Mouse (Mus musculus): ENCODE data around the gene Osbpl10. TPM values are rescaled to one million over a fixed set of nuclear protein-coding genes. Genes with fewer than 3 reads are reported as not detected.

The Osbpl10 gene
- polyA plus RNA-seq, 2 experiments = 3.4 to 8.4 TPM

DNA sequence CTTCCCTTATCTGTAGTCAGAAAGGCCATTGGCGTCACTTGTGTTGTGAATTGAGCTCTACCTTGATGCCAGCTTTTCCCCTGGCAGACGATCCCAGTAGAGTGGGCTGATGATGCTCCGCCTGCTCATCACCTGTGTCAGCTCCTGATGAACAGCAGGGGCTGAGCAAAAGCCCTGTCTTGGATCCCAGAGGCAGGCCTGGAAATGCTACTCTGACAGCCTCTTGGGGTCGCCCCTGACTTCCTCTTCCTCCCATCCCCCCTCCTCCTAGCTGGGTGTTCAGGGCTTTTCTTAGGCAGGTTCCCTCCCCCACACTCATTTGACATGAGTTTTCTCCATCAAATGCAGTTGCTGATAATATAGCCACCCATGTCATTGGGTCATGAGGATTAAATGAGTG, 250.8 kb downstream of the Osbpl10 start:
- 69% methylated on average over 4 of the region's 4 CpGs for WGBS
- Histone ChIP-seq H3K27ac (replicated peaks; ENCODE audit: low read depth, low read length) (no peak overlapping the region), H3K9ac (ENCODE audit: low read depth, low read length, severe bottlenecking) (no peak overlapping the region), H3K4me3 (replicated peaks; ENCODE audit: low read length) (no peak overlapping the region), H3K27me3 (ENCODE audit: control insufficient read depth, insufficient read depth, low read length) (no peaks in the 10 kb centered on the region), H3K9me3 (ENCODE audit: control insufficient read depth, low read length) (no peaks in the 10 kb centered on the region), H3K4me2 (replicated peaks; ENCODE audit: low read depth, low read length, severe bottlenecking) (no peak overlapping the region), H3K4me1 (ENCODE audit: control insufficient read depth, insufficient read depth, low read length) (no peaks in the 10 kb centered on the region), H3K36me3 (ENCODE audit: control insufficient read depth, insufficient read depth, low read length) (0 out of 2 replicates have a peak, but pooled peaks cover 7% of the 10 kb centered on the region)
- ATAC-seq (ENCODE audit: low FRiP score, low read depth) = no peak
- DNase-seq (ENCODE audit: low spot score) = no peak
- TF ChIP-seq POLR2A (IDR thresholded peaks at IDR 0.05; ENCODE audit: borderline replicate concordance, extremely low read depth, insufficient read depth, insufficient read length) = no peak

DNA sequence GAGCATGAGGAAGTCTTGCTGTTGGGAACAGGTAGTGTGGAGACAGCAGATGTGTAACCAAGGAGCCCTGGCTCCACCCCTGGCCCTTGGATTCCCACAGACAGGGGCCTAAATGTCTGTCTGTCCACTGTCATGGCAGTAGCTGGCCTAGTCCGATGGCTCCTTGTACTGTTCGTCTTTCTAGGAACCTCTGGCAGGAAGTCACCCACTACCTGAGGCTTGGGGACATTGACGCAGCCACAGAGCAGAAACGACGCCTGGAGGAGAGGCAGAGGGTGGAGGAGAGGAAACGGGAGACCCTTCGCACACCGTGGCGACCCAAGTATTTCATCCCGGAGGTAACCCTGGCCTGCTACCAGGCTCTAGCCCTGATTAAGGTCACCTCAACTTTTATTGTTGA, 251.3 kb downstream of the Osbpl10 start:
- 76% methylated on average over 10 of the region's 10 CpGs for WGBS
- Histone ChIP-seq H3K9me3 (ENCODE audit: control insufficient read depth, low read length) (no peaks in the 10 kb centered on the region), H3K36me3 (ENCODE audit: control insufficient read depth, insufficient read depth, low read length) (0 out of 2 replicates have a peak, but pooled peaks cover 7% of the 10 kb centered on the region), H3K9ac (ENCODE audit: low read depth, low read length, severe bottlenecking) (no peak overlapping the region), H3K27ac (replicated peaks; ENCODE audit: low read depth, low read length) (no peak overlapping the region), H3K4me1 (ENCODE audit: control insufficient read depth, insufficient read depth, low read length) (no peaks in the 10 kb centered on the region), H3K27me3 (ENCODE audit: control insufficient read depth, insufficient read depth, low read length) (no peaks in the 10 kb centered on the region), H3K4me3 (replicated peaks; ENCODE audit: low read length) (no peak overlapping the region), H3K4me2 (replicated peaks; ENCODE audit: low read depth, low read length, severe bottlenecking) (no peak overlapping the region)
- no peak for TF ChIP-seq POLR2A (IDR thresholded peaks at IDR 0.05; ENCODE audit: borderline replicate concordance, extremely low read depth, insufficient read depth, insufficient read length)
- DNase-seq (ENCODE audit: low spot score) = no peak
- no peak for ATAC-seq (ENCODE audit: low FRiP score, low read depth)

DNA sequence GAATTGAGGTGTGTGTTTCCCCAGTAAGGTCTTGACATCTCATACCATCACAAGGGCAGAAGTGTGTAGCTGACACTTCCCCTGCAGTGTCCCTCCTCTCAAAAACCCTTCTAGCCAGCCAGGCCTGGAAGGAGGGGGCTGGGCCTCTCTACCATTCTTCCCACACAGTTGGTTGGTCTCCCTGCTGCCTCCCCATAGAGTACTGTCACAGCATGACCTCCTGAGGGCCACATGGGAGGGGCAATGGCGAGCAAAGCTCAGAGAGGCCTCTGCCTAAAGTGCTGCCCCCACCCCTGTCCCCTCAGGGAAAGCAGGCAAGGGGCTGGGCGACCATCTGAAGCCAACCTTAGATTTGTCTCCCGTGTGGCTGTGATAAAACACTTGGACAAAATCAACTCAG, 251.8 kb downstream of the Osbpl10 start:
- H3K27ac ChIP-seq (replicated peaks; ENCODE audit: low read depth, low read length) = no peak overlapping the region
- 0 out of 2 replicates have a peak, but pooled peaks cover 7% of the 10 kb centered on the region for H3K36me3 ChIP-seq (ENCODE audit: control insufficient read depth, insufficient read depth, low read length)
- no peak for DNase-seq (ENCODE audit: low spot score)
- WGBS = 32% methylated on average over 3 of the region's 3 CpGs
- H3K27me3 ChIP-seq (ENCODE audit: control insufficient read depth, insufficient read depth, low read length) = no peaks in the 10 kb centered on the region
- no peak for ATAC-seq (ENCODE audit: low FRiP score, low read depth)
- H3K4me3 ChIP-seq (replicated peaks; ENCODE audit: low read length) = no peak overlapping the region
- no peak overlapping the region for H3K9ac ChIP-seq (ENCODE audit: low read depth, low read length, severe bottlenecking)
- H3K4me2 ChIP-seq (replicated peaks; ENCODE audit: low read depth, low read length, severe bottlenecking) = no peak overlapping the region
- no peak for TF ChIP-seq POLR2A (IDR thresholded peaks at IDR 0.05; ENCODE audit: borderline replicate concordance, extremely low read depth, insufficient read depth, insufficient read length)
- H3K4me1 ChIP-seq (ENCODE audit: control insufficient read depth, insufficient read depth, low read length) = no peaks in the 10 kb centered on the region
- H3K9me3 ChIP-seq (ENCODE audit: control insufficient read depth, low read length) = no peaks in the 10 kb centered on the region

DNA sequence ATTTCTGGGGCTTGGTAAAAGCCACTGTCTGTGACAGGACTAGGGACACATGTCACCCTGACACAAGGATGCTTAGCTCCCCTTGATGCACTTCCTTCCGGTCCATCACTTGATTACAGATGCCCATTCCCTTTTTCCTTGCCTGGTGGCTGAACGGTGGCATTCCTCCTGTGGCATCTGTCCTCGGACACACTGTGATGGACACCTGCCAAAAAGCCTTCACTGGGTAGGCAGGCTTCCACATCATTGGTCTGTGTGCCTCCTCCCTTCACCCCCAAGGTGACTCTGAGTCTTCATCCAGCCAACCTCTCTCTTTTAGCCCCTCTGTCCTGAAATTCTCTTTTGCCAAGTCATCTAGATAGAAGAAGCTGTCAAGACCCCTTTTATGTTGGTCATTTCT, 253.1 kb downstream of the Osbpl10 start:
- no peak overlapping the region for H3K4me3 ChIP-seq (replicated peaks; ENCODE audit: low read length)
- 0 out of 2 replicates have a peak, but pooled peaks cover 5% of the 10 kb centered on the region for H3K36me3 ChIP-seq (ENCODE audit: control insufficient read depth, insufficient read depth, low read length)
- TF ChIP-seq POLR2A (IDR thresholded peaks at IDR 0.05; ENCODE audit: borderline replicate concordance, extremely low read depth, insufficient read depth, insufficient read length) = no peak
- H3K4me2 ChIP-seq (replicated peaks; ENCODE audit: low read depth, low read length, severe bottlenecking) = no peak overlapping the region
- no peaks in the 10 kb centered on the region for H3K27me3 ChIP-seq (ENCODE audit: control insufficient read depth, insufficient read depth, low read length)
- no peaks in the 10 kb centered on the region for H3K9me3 ChIP-seq (ENCODE audit: control insufficient read depth, low read length)
- WGBS = 97% methylated on average over 3 of the region's 3 CpGs
- DNase-seq (ENCODE audit: low spot score) = no peak
- no peak overlapping the region for H3K9ac ChIP-seq (ENCODE audit: low read depth, low read length, severe bottlenecking)
- no peak overlapping the region for H3K27ac ChIP-seq (replicated peaks; ENCODE audit: low read depth, low read length)
- H3K4me1 ChIP-seq (ENCODE audit: control insufficient read depth, insufficient read depth, low read length) = no peaks in the 10 kb centered on the region
- ATAC-seq (ENCODE audit: low FRiP score, low read depth) = no peak

DNA sequence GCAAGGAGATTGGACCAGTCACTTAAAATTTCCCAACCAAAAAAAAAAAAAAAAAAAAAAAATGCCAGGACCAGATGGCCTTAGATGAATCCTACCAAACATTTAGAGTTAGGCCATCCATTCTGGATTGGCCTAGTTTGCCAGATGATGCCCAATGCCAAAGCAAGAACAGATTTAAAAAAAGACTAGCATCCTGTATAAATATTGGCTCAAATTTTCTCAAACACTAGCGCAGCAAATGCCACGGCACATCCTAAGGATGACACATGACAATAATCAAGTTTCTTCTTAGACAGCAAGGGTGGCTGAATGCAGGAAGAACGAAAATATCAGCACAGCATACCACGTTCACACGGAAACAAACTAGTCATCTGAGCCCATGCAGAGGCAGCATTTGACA, 255.4 kb downstream of the Osbpl10 start:
- DNase-seq (ENCODE audit: low spot score) (no peak), ATAC-seq (ENCODE audit: low FRiP score, low read depth) (no peak)
- H3K27me3 ChIP-seq (ENCODE audit: control insufficient read depth, insufficient read depth, low read length) = no peaks in the 10 kb centered on the region
- H3K9me3 ChIP-seq (ENCODE audit: control insufficient read depth, low read length) = no peaks in the 10 kb centered on the region
- H3K4me3 ChIP-seq (replicated peaks; ENCODE audit: low read length) = no peak overlapping the region
- H3K9ac ChIP-seq (ENCODE audit: low read depth, low read length, severe bottlenecking) = no peak overlapping the region
- no peak overlapping the region for H3K27ac ChIP-seq (replicated peaks; ENCODE audit: low read depth, low read length)
- WGBS = 93% methylated on average over 5 of the region's 5 CpGs
- no peak for TF ChIP-seq POLR2A (IDR thresholded peaks at IDR 0.05; ENCODE audit: borderline replicate concordance, extremely low read depth, insufficient read depth, insufficient read length)
- 0 out of 2 replicates have a peak, but pooled peaks cover 4% of the 10 kb centered on the region for H3K36me3 ChIP-seq (ENCODE audit: control insufficient read depth, insufficient read depth, low read length)
- no peak overlapping the region for H3K4me2 ChIP-seq (replicated peaks; ENCODE audit: low read depth, low read length, severe bottlenecking)
- no peaks in the 10 kb centered on the region for H3K4me1 ChIP-seq (ENCODE audit: control insufficient read depth, insufficient read depth, low read length)

DNA sequence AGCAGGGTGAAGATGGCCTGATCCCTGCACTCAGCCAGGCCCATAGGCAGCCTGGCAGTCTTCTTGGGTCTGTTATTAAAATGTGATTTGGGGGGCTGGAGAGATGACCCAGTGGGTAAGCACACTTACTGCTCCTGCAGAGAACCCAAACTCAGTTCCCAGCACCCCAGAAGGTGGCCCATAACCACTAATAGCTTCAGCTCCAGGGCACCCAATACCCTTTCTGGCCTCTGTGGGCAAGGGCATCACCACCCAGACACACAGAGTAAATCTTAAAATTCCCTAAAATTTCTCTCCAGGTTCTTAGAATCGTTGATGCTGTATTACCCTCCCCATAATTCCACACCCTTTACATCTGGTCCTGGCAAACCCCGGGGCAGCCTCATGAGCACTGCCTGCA, 256.2 kb downstream of the Osbpl10 start:
- no peaks in the 10 kb centered on the region for H3K9me3 ChIP-seq (ENCODE audit: control insufficient read depth, low read length)
- H3K27me3 ChIP-seq (ENCODE audit: control insufficient read depth, insufficient read depth, low read length) = no peaks in the 10 kb centered on the region
- WGBS = 83% methylated on average over 2 of the region's 2 CpGs
- no peak overlapping the region for H3K9ac ChIP-seq (ENCODE audit: low read depth, low read length, severe bottlenecking)
- H3K4me1 ChIP-seq (ENCODE audit: control insufficient read depth, insufficient read depth, low read length) = no peaks in the 10 kb centered on the region
- H3K36me3 ChIP-seq (ENCODE audit: control insufficient read depth, insufficient read depth, low read length) = 0 out of 2 replicates have a peak, but pooled peaks cover 4% of the 10 kb centered on the region
- no peak overlapping the region for H3K4me3 ChIP-seq (replicated peaks; ENCODE audit: low read length)
- no peak overlapping the region for H3K27ac ChIP-seq (replicated peaks; ENCODE audit: low read depth, low read length)
- DNase-seq (ENCODE audit: low spot score) (no peak), ATAC-seq (ENCODE audit: low FRiP score, low read depth) (no peak)
- H3K4me2 ChIP-seq (replicated peaks; ENCODE audit: low read depth, low read length, severe bottlenecking) = no peak overlapping the region
- TF ChIP-seq POLR2A (IDR thresholded peaks at IDR 0.05; ENCODE audit: borderline replicate concordance, extremely low read depth, insufficient read depth, insufficient read length) = no peak
